Mouse (Mus musculus) natural killer cell, adult 2 months (primary cell): ENCODE measurements around the gene Mon1a.

Experiments used
- DNase-seq, 2 experiments: peaks; one replicate each; pipeline ENCODE4 v3.0.0; 2022; ENCODE audit warnings: low spot score in 2 of 2

Mon1a gene

GRCm38 (mm10) chr9:107949184-107949921 lies 61.4 kb downstream of the Mon1a start:
- DNase-seq: no peak

- DNase-seq: no peak
These were observed 61.9 kb downstream of the Mon1a start, which contains the start of gene Traip for GRCm38 (mm10) chr9:107949922-107950235. Gene Traip (plus strand): TSS chr9:107950136.

GRCm38 (mm10) chr9:107950460-107951355 lies 62.8 kb downstream of the Mon1a start:
- peak; percentile 78 to 80 for DNase-seq
